Mouse (Mus musculus) limb, embryonic 12.5 days (tissue): ENCODE measurements at regions not wholly inside any gene's neighbourhood (a gene's known extent, or its start where the extent isn't known, plus 50 kb on each side); places are given as distances from the start of the nearest gene placed in this dataset.
"Not testable (repeated sequence)": the region's sequence is repeated elsewhere in the genome, so short reads cannot be mapped to it uniquely, and the experiment has no call there.

Source experiments
- ATAC-seq: fragments of 200-750 bp; cut with Nextera tagmentation; 2 replicates; pipeline ENCODE4 v1.8.0; 2017; ENCODE audit warnings: low read depth, moderate TSS enrichment; ENCODE audit not compliant: insufficient number of reproducible peaks, insufficient read depth, low FRiP score, low TSS enrichment
- H3K27ac ChIP-seq: fragments of 300-500 bp; sonication (generic); 2 replicates; pipeline ENCODE4 v1.5.1; 2016; ENCODE audit warnings: mild to moderate bottlenecking, moderate library complexity
- H3K27me3 ChIP-seq: fragments of 300-500 bp; sonication (generic); 2 replicates; pipeline ENCODE4 v1.6.1; 2016; ENCODE audit warnings: mild to moderate bottlenecking, moderate library complexity
- H3K36me3 ChIP-seq: fragments of 300-500 bp; sonication (generic); 2 replicates; pipeline ENCODE4 v1.6.1; 2016; ENCODE audit warnings: mild to moderate bottlenecking, moderate library complexity
- H3K4me1 ChIP-seq: fragments of 300-500 bp; sonication (generic); replicated peaks from 2 replicates; pipeline ENCODE4 v1.6.1; 2016
- H3K4me2 ChIP-seq: fragments of 300-500 bp; sonication (generic); 2 replicates; pipeline ENCODE4 v1.6.1; 2016; ENCODE audit warnings: mild to moderate bottlenecking, moderate library complexity
- H3K4me3 ChIP-seq: fragments of 300-500 bp; sonication (generic); replicated peaks from 2 replicates; pipeline ENCODE4 v1.5.1; 2016; ENCODE audit warnings: mild to moderate bottlenecking
- H3K9ac ChIP-seq: fragments of 300-500 bp; sonication (generic); replicated peaks from 2 replicates; pipeline ENCODE4 v1.6.1; 2016; ENCODE audit warnings: mild to moderate bottlenecking, moderate library complexity
- H3K9me3 ChIP-seq: fragments of 300-500 bp; sonication (generic); 2 replicates; pipeline ENCODE4 v1.6.1; 2016; ENCODE audit warnings: mild to moderate bottlenecking, moderate library complexity
- WGBS: fragments of 180-500 bp; shearing (Covaris S2); methylation state at CpG from one replicate; pipeline ENCODE4 v1.1.7; 2016; 5-methylcytosine and 5-hydroxymethylcytosine counted together

GRCm38 (mm10) chr15:37101419-37101818 is 93.8 kb upstream of the Zfp706 start:
- no peak for ATAC-seq

GRCm38 (mm10) chr15:37100767-37101288 is 93.3 kb upstream of the Zfp706 start:
- WGBS = 94% methylated on average over 6 of the region's 6 CpGs
- H3K4me2 ChIP-seq = no peak overlapping the region
- ATAC-seq = no peak

More at GRCm38 (mm10) chr15:37101419-37101818, 93.8 kb upstream of the Zfp706 start:
- Histone ChIP-seq H3K9ac (no peak overlapping the region), H3K4me2 (no peak overlapping the region), H3K36me3 (no peaks in the 10 kb centered on the region), H3K4me1 (peaks cover 4% of the 10 kb centered on the region; the same call in 1 of the 2 replicates), H3K4me3 (no peak overlapping the region), H3K9me3 (no peaks in the 10 kb centered on the region), H3K27me3 (no peaks in the 10 kb centered on the region), H3K27ac (no peak overlapping the region)
- WGBS = 94% methylated on average over 1 of the region's 1 CpGs

DNA sequence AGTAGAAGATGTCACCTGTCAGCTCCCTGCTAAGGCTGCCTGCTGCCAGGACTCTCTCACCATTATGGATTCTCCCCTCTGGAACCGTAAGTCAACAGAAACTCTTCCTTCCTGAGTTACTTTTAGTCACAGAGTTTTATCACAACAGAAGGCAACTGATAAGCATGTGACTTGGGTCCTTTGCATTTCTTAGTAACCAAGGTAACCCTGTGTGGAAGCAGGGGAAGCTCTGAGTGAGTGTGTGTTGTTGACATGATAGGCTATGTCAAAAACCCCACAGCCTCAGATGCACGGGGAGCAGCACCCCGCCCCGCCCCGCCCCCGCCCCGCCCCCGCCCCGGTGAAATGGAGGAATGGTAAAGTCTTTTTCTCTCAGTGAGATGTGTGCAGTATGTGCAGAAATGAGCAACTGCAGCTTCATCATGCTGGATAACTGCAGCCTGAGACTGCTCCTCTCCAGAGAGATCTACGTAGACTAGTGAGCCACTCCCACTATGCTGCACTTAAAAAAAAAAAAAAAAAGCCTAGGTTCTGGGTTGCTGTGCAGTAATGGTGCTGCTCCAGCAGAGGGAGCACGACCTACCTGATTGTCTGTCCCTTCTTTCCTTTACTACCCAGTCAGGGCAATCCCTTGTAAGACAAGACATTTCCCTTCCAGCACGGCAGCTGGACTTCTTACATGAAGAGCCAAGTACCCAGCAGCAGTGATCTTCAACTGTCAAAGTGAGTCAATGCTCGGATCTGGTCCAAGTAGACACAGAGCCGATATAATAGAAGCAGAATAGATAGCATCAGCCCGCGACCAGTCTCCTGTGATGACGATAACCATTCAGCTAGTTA is 92.6 kb upstream of the Zfp706 start:
- 46% methylated on average over 17 of the region's 17 CpGs for WGBS
- Histone ChIP-seq H3K36me3 (no peaks in the 10 kb centered on the region), H3K4me3 (peak overlapping the region; percentile 31)

More at GRCm38 (mm10) chr15:37100767-37101288, 93.3 kb upstream of the Zfp706 start:
- no peaks in the 10 kb centered on the region for H3K9me3 ChIP-seq
- H3K36me3 ChIP-seq = no peaks in the 10 kb centered on the region
- H3K4me1 ChIP-seq = peaks cover 4% of the 10 kb centered on the region; the same call in 1 of the 2 replicates
- no peak overlapping the region for H3K9ac ChIP-seq
- no peak overlapping the region for H3K4me3 ChIP-seq
- no peaks in the 10 kb centered on the region for H3K27me3 ChIP-seq
- H3K27ac ChIP-seq = no peak overlapping the region

DNA sequence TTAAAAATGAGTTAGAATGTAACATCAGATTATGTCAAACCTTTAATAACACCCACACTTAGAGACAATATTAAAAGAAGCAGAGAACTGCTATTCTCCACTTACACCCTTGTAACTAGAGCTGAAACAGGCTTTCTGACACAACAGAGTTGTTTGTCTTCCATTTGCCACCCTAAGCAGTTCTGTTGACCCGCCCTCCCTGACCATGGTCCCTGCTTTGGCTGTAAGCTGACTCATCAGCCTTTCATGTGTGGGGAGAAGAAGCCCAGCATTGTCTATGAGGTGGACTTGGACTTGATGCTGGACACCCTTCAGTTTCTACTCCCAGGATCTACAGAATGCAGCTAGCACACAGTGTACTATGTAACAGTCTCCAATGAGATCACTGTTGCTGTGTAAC is 91.6 kb upstream of the Zfp706 start:
- Histone ChIP-seq H3K27ac (no peak overlapping the region), H3K4me2 (no peak overlapping the region), H3K9me3 (no peaks in the 10 kb centered on the region), H3K27me3 (no peaks in the 10 kb centered on the region), H3K9ac (no peak overlapping the region), H3K4me1 (peaks cover 4% of the 10 kb centered on the region; the same call in 1 of the 2 replicates), H3K4me3 (no peak overlapping the region), H3K36me3 (no peaks in the 10 kb centered on the region)
- 94% methylated on average over 1 of the region's 1 CpGs for WGBS
- no peak for ATAC-seq

More for the DNA sequence above, 92.6 kb upstream of the Zfp706 start:
- ATAC-seq = peak; percentile 63; the same call in 1 of the 2 replicates
- Histone ChIP-seq H3K4me2 (peak overlapping the region; percentile 51), H3K27ac (no peak overlapping the region), H3K9me3 (no peaks in the 10 kb centered on the region), H3K9ac (no peak overlapping the region), H3K27me3 (no peaks in the 10 kb centered on the region), H3K4me1 (peaks cover 4% of the 10 kb centered on the region; the same call in 1 of the 2 replicates)

DNA sequence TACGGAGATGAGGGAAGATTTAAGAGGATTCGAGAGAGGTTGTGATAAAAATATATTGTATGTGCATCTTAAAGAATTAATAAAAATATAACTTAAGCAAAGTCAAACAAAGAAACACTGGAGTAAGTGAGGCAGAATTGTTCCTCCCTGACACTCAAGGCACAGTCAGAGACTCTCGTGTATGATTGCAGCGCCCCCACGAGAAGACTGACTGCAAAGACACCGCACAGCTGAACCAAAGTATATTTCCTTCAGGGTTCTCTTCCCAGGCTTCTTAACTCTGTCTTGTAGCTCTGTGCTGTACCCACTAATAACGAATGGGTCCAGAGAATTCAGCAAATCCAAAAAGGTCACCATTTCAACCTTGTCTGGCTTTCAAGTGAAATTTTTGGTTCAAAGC is 89.9 kb upstream of the Zfp706 start:
- ATAC-seq = no peak
- Histone ChIP-seq H3K27me3 (no peaks in the 10 kb centered on the region), H3K4me1 (peaks cover 4% of the 10 kb centered on the region; the same call in 1 of the 2 replicates), H3K4me2 (no peak overlapping the region), H3K36me3 (no peaks in the 10 kb centered on the region), H3K27ac (no peak overlapping the region), H3K4me3 (no peak overlapping the region), H3K9ac (no peak overlapping the region), H3K9me3 (no peaks in the 10 kb centered on the region)
- WGBS = 93% methylated on average over 7 of the region's 7 CpGs

- 72% methylated on average over 5 of the region's 5 CpGs for WGBS
- not testable (repeated sequence) for H3K9ac ChIP-seq, H3K36me3 ChIP-seq, H3K27me3 ChIP-seq, H3K4me3 ChIP-seq, H3K4me1 ChIP-seq, H3K9me3 ChIP-seq, H3K4me2 ChIP-seq, ATAC-seq, H3K27ac ChIP-seq
Measured at GRCm38 (mm10) chr15:37091171-37091570, 83.6 kb upstream of the Zfp706 start.

DNA sequence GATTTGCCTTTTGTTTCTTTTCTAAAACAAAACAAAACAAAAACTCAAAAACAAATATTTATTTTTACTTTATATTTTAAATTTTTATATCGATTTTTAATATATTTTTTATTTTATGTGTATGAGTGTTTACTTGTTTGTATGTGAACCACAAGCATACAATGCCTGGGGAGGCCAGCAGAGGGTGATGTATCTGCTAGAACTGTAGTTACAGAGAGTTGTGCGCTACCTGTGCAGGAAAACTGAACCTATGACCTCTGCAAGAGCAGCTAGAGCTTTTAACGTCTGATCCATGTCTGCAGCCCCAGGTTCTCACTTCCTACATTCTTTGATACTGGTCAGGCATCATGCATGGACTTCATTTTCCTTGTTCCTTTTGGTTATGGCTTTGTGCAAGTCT is 76.2 kb upstream of the Zfp706 start:
- Histone ChIP-seq H3K27ac (no peak overlapping the region), H3K36me3 (no peaks in the 10 kb centered on the region), H3K4me3 (no peak overlapping the region), H3K9ac (no peak overlapping the region), H3K4me1 (no peaks in the 10 kb centered on the region), H3K4me2 (no peak overlapping the region), H3K9me3 (peaks cover 8% of the 10 kb centered on the region; the same call in 1 of the 2 replicates), H3K27me3 (no peaks in the 10 kb centered on the region)
- 86% methylated on average over 3 of the region's 3 CpGs for WGBS
- no peak for ATAC-seq

- H3K4me1 ChIP-seq = no peaks in the 10 kb centered on the region
- 74% methylated on average over 2 of the region's 2 CpGs for WGBS
- no peak for ATAC-seq
Measured at GRCm38 (mm10) chr15:37081836-37082235, 74.3 kb upstream of the Zfp706 start.

DNA sequence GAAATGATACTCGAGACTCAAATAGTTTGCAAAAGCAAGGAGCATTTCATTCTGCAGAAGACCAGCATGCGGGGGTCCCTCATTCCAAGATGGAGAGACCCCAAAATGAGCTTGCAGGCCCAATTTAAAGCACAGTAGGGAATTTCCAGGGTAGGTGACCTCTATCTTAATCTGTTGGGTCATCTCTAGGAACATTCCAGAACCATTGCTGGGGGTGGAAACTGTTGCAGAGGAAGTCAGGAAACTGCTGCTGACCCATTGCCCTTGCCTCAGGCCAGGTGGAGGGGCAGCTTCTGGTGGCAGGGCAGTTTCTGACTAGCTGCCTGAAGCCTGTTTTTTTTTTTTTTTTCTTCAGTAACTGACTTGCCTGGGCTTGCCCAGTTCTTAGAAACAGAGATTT is 73.4 kb upstream of the Zfp706 start:
- Histone ChIP-seq H3K4me2 (no peak overlapping the region), H3K4me1 (no peaks in the 10 kb centered on the region), H3K27me3 (no peaks in the 10 kb centered on the region), H3K9ac (no peak overlapping the region), H3K4me3 (no peak overlapping the region), H3K9me3 (peaks cover 4% of the 10 kb centered on the region; the same call in 1 of the 2 replicates), H3K36me3 (no peaks in the 10 kb centered on the region), H3K27ac (no peak overlapping the region)
- ATAC-seq = no peak
- WGBS = 94% methylated on average over 2 of the region's 2 CpGs

More at GRCm38 (mm10) chr15:37081836-37082235, 74.3 kb upstream of the Zfp706 start:
- no peak overlapping the region for H3K4me2 ChIP-seq
- no peak overlapping the region for H3K27ac ChIP-seq
- peaks cover 4% of the 10 kb centered on the region; the same call in 1 of the 2 replicates for H3K9me3 ChIP-seq
- H3K27me3 ChIP-seq = no peaks in the 10 kb centered on the region
- no peak overlapping the region for H3K4me3 ChIP-seq
- H3K9ac ChIP-seq = no peak overlapping the region
- no peaks in the 10 kb centered on the region for H3K36me3 ChIP-seq

- H3K27ac ChIP-seq = no peak overlapping the region
- no peaks in the 10 kb centered on the region for H3K27me3 ChIP-seq
- no peaks in the 10 kb centered on the region for H3K4me1 ChIP-seq
- peaks cover 4% of the 10 kb centered on the region; the same call in 1 of the 2 replicates for H3K9me3 ChIP-seq
- ATAC-seq = no peak
- H3K4me3 ChIP-seq = no peak overlapping the region
- 83% methylated on average over 4 of the region's 4 CpGs for whole genome bisulfite sequencing
- H3K36me3 ChIP-seq = no peaks in the 10 kb centered on the region
- no peak overlapping the region for H3K4me2 ChIP-seq
- no peak overlapping the region for H3K9ac ChIP-seq
Measured at GRCm38 (mm10) chr15:37080395-37080794, 72.8 kb upstream of the Zfp706 start.

- not testable (repeated sequence) for H3K4me2 ChIP-seq, H3K4me3 ChIP-seq, H3K9me3 ChIP-seq, H3K27me3 ChIP-seq, H3K27ac ChIP-seq, H3K36me3 ChIP-seq, H3K4me1 ChIP-seq, ATAC-seq, H3K9ac ChIP-seq
- 85% methylated on average over 2 of the region's 2 CpGs for WGBS
Measured at GRCm38 (mm10) chr15:37074207-37074606, 66.6 kb upstream of the Zfp706 start.
